Mouse (Mus musculus): ENCODE measurements at regions not wholly inside any gene's neighbourhood (a gene's known extent, or its start where the extent isn't known, plus 50 kb on each side); places are given as distances from the start of the nearest gene placed in this dataset.

- no peak for TF ChIP-seq EP300 (optimal IDR thresholded peaks at IDR 0.05)
- TF ChIP-seq CTCF (IDR thresholded peaks at IDR 0.05; ENCODE audit: low read depth), result no peak
Measured at GRCm38 (mm10) chr4:48746237-48746636, 82.9 kb downstream of the Cavin4 start.

Measured in stomach, postnatal 0 days (tissue).